Mouse (Mus musculus) cortical plate, adult 2 months (tissue): ENCODE data around the gene Spag6. TPM values are rescaled to one million over a fixed set of nuclear protein-coding genes. Genes with fewer than 3 reads are reported as not detected.

Source experiments
- H3K27ac ChIP-seq: fragments of 200-500 bp; 2 replicates; pipeline ENCODE4 v1.5.1; 2012; ENCODE audit warnings: low read length, control low read depth, inconsistent platforms; ENCODE audit not compliant: insufficient read depth
- H3K4me1 ChIP-seq: fragments of 200-500 bp; 2 replicates; pipeline ENCODE4 v1.6.1; 2011; ENCODE audit warnings: low read length; ENCODE audit not compliant: control insufficient read depth, insufficient read depth
- H3K4me3 ChIP-seq: fragments of 200-500 bp; 2 replicates; pipeline ENCODE4 v1.5.1; 2011; ENCODE audit warnings: mild to moderate bottlenecking, low read length, control low read depth; ENCODE audit not compliant: insufficient read depth
- CTCF ChIP-seq: fragments of 200-500 bp; IDR thresholded peaks from 2 replicates; pipeline ENCODE4 v1.5.1; 2011; ENCODE audit warnings: mild to moderate bottlenecking, control low read depth, low read length; ENCODE audit not compliant: insufficient read depth; ENCODE audit errors: extremely low read depth
- POLR2A ChIP-seq: fragments of 200-500 bp; IDR thresholded peaks from 2 replicates; pipeline ENCODE4 v1.6.1; 2011; ENCODE audit warnings: mild to moderate bottlenecking, low read length, control low read depth; ENCODE audit not compliant: insufficient read depth; ENCODE audit errors: extremely low read depth
- polyA plus RNA-seq: library from polyadenylated mRNA; depleted of rRNA; stranded (reverse); fragments of >200 nt; gene quantifications from 2 replicates; pipeline ENCODE4 v1.2.3, GENCODE M21; 2012

Gene Spag6
- polyA plus RNA-seq, 1 experiment: 6.7 TPM

DNA sequence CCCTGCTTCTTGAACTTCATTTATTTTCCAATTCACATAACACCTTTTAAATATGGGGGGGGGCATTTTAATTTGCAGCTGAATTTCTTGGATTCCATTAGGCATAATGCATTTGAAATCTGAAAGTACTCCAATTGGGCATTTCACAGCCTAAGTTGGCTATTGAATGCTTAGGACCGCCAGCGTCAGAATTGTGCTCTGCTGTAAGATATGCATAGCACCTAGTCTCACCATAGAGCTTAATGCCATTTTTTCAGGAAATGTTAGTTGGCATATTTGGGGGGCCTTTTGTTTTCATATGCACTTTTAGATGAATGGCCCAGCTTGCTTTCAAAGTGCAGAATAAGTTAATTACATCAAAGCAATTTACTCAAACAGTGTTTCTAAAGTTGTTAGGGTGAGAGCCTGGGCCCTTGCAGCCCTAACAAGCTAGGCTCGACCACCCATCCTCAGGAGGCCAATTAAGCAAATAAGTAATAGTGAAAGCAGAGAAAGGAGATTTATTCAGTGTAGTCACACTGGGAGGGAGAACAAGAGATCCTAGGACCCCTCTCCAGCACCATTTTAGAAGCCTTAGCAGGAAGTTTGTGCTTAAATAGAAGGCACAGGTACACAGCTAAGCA, 28.5 kb downstream of the Spag6 start:
- TF ChIP-seq POLR2A (no peak), CTCF (no peak)

DNA sequence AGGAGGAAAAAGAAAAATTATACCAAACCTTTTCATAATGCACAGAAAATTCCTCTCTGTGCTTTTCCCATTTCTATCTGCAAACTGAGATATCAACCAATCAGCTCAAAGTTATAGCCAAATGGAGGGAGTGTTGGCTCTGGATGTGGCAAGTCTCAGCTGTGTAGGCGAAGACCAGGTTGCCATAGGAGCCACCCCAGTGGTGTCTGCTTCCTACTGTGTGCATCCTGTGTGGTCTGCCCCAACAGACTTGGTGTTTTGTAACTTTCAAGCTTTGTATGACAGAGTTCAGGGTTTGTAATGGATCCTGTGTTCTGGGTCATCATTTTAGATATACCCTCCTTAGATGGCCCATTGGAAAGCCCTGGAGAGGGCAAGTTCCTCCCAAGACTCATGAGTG, 30.6 kb downstream of the Spag6 start:
- Histone ChIP-seq H3K4me3 (no peak overlapping the region), H3K4me1 (no peaks in the 10 kb centered on the region), H3K27ac (no peak overlapping the region)
- no peak for TF ChIP-seq CTCF
- TF ChIP-seq POLR2A: no peak

More for the DNA sequence above, 28.5 kb downstream of the Spag6 start:
- H3K4me3 ChIP-seq: no peak overlapping the region
- no peaks in the 10 kb centered on the region for H3K4me1 ChIP-seq
- H3K27ac ChIP-seq: no peak overlapping the region

GRCm38 (mm10) chr2:18725880-18726279, 32.0 kb downstream of the Spag6 start:
- H3K27ac ChIP-seq: no peak overlapping the region
- no peaks in the 10 kb centered on the region for H3K4me1 ChIP-seq
- H3K4me3 ChIP-seq: no peak overlapping the region
- TF ChIP-seq POLR2A (no peak), CTCF (no peak)

GRCm38 (mm10) chr2:18731718-18732117, 37.9 kb downstream of the Spag6 start:
- H3K4me3 ChIP-seq: no peak overlapping the region
- TF ChIP-seq CTCF (no peak), POLR2A (no peak)
- no peak overlapping the region for H3K27ac ChIP-seq
- no peaks in the 10 kb centered on the region for H3K4me1 ChIP-seq

DNA sequence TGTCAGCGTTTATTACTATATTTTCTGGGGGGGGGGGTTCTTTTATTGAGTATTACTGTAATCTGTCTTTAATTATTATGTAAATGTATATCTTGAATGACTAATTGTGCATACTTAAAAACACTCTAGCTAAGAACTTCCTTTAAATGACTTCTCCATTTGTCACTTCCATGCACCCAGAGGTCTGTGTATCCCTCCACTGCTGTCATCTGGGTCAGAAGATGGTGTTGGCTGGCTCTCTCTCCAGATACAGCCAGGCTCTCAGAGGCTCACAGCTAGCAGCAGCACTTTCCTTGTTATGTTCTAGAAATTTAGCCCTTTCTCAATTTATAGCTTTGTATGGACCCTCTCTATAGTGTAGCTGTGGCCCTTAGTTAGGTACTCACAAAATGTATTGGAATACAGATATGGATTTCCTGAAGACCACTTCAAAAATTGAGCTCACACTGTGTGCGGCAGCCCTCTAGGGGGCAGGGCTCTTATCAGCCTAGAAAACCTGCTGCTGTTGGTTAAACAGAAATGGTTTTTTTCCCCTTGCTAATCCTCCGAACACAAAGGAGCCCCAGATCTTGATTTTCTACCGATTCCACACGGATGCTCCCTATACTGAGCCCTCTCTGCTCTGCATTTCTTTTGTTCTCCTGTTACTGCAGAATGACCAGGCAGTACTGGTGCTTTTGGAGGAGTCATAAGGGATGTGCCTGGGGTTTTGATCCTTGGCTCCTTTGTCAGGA, 40.7 kb downstream of the Spag6 start:
- no peak overlapping the region for H3K4me3 ChIP-seq
- TF ChIP-seq CTCF (no peak), POLR2A (no peak)
- H3K4me1 ChIP-seq: no peaks in the 10 kb centered on the region
- H3K27ac ChIP-seq: no peak overlapping the region

GRCm38 (mm10) chr2:18737040-18737439, 43.2 kb downstream of the Spag6 start:
- Histone ChIP-seq H3K4me1 (no peaks in the 10 kb centered on the region), H3K4me3 (no peak overlapping the region), H3K27ac (no peak overlapping the region)
- TF ChIP-seq POLR2A (no peak), CTCF (no peak)

DNA sequence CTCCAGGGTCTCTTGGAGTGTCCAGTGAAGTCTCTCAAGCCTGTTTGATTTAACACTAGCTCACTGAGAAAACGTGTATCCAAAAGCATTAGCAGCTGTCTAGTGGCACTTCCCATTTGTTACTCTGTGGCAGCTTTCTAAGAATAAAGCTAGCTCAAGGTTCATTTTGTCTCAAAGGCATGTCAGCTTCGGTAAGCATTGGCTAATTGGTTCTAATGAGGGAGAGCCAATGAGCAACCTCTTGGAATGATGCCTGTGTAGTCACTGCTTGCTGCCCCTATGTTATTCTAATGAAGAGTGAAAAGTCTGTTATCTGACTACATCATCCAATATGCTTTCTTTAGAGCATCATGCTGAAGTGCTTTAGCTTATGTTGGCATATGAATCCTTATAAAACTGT, 45.4 kb downstream of the Spag6 start:
- Histone ChIP-seq H3K27ac (no peak overlapping the region), H3K4me1 (no peaks in the 10 kb centered on the region), H3K4me3 (no peak overlapping the region)
- TF ChIP-seq CTCF (no peak), POLR2A (no peak)

DNA sequence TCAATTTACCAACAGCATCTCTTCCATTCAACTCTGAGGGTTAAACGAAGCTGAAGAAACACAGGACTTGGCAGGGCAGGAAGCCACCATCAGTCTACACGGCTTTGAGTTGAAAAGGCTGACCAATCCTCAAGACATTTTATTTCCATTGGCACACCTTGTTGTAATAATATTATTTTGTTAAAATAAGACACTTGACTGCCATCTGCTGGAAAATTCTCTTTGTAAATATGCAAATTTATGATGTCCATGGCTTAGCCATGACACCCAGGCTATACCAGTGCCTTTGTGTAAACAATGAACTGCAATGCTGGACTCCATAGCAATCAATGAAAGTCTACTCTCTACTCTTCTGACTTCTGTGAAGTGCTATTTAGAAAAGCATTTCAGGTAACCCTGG, 62.3 kb downstream of the Spag6 start:
- H3K4me3 ChIP-seq: no peak overlapping the region
- TF ChIP-seq POLR2A (no peak), CTCF (no peak)
- no peaks in the 10 kb centered on the region for H3K4me1 ChIP-seq
- H3K27ac ChIP-seq: no peak overlapping the region

GRCm38 (mm10) chr2:18764846-18765245, 71.0 kb downstream of the Spag6 start:
- Histone ChIP-seq H3K27ac (no peak overlapping the region), H3K4me3 (no peak overlapping the region), H3K4me1 (no peaks in the 10 kb centered on the region)
- TF ChIP-seq POLR2A (no peak), CTCF (no peak)
